Mouse (Mus musculus): Measurements from ENCODE around the gene Ankle2. TPM values are rescaled to one million over a fixed set of nuclear protein-coding genes. Genes with fewer than 3 reads are reported as not detected.

The Ankle2 gene
- total RNA-seq (2021): 10 to 100 TPM; 25.8 to 29.3 TPM

DNA sequence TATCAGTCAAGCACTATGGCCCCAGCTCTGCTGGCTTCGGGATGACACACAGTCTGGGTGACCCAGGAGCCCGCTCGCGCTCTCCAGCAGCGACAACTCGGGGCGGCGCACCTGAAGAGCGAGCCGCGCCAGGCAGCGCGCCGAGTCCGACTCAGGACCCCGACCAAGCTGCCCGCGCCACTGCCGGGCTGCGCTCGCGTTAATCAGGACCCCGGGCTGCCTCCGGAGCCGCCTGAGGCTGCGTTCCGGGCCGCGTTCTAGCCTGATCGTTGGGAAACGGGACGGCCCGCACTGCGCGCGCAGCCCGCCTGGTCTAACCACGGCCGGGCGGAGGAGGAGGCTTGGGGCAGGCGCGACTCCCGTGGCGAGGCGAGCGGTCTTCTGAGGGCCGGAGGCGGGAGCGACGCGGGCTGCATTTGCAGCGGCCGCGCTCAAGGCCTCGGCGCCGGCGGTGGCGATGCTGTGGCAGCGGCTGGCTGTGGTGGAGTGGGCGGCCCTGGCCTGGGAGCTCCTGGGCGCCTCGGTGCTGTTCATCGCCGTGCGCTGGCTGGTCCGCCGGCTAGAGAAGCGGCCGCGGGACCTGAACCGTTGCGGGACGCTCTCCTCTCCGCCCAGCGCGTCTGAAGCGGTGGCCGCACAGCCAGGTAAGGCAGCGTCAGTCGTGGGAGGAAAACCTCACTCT is at the start of gene Ankle2:
Gene Ankle2, plus strand, starts transcription at position 225 of the 682 bp plus-strand sequence.
- DNase-seq (ENCODE audit: low spot score): peak; percentile 81
- intact Hi-C loops (cut with DNase I): no loop called here

DNA sequence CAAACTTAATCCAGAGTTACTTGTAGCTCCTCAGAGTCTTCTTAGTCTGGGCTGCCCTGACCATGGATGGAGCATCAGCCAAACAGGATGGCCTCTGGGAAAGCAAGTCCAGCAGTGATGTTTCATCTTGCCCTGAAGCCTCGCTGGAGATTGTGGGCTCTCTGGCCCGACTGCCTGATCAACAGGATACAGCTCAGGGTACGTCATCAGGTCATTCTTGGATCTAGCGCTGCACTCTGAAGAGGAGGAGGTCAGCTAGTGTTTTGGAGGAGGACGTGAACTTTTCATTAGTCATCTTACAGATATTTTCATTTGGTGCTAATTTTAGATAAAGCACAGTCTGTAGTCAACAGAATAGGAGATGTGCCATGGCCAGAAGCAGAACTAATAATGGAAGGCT is 49.1 kb upstream of the Ankle2 start:
- intact Hi-C loops (cut with DNase I): no loop called here
- peak; percentile 4 for DNase-seq (ENCODE audit: low spot score)

DNA sequence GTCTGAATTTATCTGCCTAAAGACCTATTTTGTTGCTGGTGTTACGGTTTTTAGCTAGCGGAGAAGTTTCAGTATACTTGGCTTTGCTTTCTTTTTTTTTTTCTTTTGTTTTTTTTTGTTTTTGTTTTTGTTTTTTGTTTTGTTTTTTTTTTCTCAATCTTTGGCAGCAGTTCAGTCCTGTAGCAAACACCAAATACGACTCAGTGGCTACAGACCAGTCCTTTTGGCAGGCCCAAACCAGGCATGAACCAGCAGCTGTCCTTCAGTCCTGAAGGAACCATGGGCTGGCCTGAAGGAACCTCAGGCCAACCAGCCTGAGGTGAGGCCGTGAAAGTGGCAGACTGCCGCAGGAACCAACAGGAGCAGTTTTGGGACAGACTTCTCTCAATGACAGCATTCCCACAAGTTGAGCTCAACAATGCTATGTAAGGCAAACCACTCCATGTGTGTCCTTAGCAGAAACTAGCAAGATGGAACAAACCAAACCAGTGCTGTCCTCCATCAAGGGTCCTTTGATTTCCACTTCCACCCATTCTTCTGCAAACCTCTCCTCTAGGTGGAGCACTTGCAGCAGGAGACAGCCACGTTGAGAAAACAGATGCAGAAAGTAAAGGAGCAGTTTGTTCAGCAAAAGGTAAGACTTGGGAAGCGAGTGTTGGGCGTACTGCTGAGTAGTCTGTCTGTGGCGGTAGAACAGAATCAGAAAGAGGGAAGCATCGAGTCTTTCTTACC is 27.5 kb upstream of the Ankle2 start:
- DNase-seq (ENCODE audit: low spot score): no peak
- intact Hi-C loops (cut with DNase I): no loop called here

DNA sequence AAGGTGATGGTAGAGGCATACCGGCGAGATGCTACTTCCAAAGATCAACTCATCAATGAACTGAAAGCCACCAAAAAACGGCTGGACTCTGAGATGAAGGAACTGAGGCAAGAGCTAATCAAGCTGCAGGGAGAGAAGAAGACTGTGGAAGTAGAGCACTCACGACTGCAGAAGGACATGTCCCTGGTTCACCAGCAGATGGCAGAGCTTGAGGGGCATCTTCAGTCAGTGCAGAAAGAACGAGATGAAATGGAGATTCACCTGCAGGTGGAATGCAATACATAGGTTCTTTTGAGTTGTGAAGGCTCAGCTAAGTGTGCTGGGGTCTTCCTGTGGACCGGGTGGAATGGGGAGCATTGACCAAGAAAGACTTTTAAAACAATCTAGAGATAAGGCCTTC is 26.0 kb upstream of the Ankle2 start:
- intact Hi-C loops (cut with DNase I): no loop called here
- DNase-seq (ENCODE audit: low spot score): no peak

DNA sequence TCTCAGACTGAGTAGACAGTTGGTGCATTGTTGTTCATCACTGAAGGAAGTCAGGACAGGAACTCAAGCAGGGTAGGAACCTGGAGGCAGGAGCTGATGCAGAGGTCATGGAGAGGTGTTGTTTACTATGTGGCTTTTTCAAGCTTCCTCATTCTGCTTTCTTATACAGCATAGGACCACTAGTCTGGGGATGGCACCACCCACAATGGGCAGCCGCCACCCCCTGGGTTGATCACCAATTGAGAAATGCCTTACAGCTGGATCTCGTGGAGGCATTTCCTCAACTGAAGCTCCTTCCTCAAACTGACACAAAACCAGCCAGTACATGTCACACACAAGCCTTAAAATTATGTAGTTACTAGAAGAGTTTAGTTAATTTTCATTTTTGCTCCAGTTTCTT is 19.5 kb upstream of the Ankle2 start:
- no peak for DNase-seq (ENCODE audit: low spot score)
- intact Hi-C loops (cut with DNase I): no loop called here

DNA sequence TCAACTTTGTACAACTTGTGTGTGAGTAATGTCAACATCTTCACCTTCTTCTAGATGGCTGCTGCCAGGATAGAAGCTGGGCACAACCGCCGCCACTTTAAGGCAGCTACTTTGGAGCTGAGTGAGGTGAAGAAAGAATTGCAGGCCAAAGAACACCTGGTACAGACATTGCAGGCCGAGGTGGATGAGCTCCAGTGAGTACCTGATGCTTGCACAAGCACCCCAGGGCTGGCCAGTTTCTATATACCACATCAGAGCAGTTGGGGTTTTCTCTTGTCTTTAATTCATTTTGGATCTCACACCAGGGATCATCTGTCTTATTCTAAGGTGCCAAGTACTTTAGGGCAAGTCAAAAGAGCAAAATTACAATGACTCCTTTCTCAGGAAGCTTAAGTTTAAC is 14.0 kb upstream of the Ankle2 start:
- intact Hi-C loops (cut with DNase I): no loop called here
- no peak for DNase-seq (ENCODE audit: low spot score)

DNA sequence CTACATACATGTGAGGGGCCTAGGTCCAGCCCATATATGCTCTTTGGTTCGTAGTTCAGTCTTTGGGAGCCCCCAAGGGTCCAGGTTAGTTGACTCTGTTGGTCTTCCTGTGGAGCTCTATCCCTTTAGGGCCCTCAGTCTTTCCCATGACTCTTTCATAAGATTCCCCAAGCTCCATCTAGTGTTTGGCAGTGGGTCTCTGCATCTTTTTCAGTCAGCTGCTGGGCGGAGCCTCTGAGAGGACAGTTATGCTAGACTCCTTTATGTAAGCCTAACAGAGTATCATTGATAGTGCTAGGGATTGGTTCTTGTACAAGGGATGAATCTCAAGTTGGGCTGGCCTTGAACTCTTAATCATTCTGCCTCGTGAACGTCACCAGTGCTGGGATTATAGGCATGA is 10.5 kb upstream of the Ankle2 start:
- no peak for DNase-seq (ENCODE audit: low spot score)
- intact Hi-C loops (cut with DNase I): no loop called here

DNA sequence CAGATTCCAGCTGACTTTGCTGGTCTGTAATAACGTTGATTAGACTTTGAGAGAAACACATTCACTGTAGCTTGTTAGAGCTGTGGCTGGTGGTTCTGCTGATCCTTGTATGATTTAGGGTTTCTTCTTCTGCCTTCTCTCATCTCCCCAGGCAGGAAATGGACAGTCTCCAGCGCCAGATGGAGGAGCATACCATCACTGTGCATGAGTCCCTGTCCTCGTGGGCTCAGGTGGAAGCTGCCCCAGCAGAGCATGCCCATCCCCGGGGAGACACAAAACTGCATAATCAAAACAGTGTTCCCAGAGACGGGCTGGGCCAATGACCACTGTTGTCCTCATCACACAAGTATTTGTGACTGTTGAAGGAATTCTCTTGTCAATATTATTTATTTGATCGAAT is 8.0 kb upstream of the Ankle2 start:
- no peak for DNase-seq (ENCODE audit: low spot score)
- intact Hi-C loops (cut with DNase I): no loop called here

DNA sequence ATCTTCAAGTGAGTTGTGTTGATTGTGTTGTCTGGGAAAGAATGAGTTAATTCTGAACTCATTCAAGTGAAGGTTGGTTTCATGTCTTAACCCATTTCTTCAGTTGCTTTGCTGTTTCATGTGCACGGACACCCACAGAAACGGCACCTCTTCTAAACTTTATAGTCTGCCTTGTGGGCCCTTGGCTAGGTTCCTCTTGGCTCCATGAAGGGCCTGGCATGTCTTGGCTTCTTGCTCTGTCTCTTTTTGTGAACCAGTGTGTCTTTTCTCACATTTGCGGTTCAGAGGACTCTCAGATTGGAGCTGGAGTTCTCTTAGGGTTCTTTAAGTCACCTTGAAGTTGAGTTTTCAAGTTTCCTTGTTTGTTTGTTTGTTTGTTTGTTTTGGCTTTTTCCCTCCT is 5.7 kb upstream of the Ankle2 start:
- intact Hi-C loops (cut with DNase I): no loop called here
- no peak for DNase-seq (ENCODE audit: low spot score)

DNA sequence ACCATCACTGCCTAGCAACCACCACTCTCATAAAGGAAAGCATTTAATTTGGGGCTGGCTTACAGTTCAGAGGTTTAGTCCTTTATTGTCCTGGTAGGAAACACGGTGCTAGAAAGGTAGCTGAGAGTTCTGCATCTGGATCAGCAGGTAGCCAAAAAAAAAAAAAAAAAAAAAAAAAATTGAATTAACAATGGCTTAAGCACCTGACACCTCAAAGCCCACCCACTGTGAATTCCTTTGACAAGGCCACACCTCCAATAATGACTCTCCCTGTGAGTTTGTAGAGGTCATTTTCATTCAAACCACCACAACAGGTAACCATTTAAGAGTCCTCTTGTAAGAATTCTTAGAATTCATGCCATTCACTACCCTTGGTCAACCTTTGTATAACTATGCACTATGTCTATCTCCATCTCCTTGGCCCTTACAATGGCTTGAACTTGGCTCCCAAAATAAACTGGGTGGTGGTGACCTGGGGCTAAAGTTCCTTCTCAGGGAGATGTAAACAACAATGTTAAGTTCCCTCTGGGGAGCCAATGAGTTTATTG is 3.4 kb upstream of the Ankle2 start:
- DNase-seq (ENCODE audit: low spot score): no peak
- intact Hi-C loops (cut with DNase I): no loop called here

DNA sequence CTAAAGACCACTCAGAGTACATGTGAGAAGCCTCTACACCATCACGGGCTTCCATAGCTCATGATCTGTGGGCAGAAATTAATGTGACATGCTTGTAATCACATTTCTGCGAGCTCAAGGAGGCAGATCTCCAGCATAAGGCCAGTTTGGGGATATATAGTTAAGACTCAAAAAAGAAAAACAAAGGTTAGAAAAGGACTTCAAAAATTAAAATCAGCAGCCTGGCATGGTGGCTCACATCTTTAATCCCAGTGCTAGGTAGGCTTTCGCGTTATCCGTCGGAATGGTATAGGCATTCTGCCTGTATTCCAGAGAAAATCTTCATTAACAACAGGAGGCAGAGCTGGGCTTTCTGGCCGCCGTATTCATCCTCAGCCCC is 414 bp upstream of the Ankle2 start:
- intact Hi-C loops (cut with DNase I): no loop called here

DNA sequence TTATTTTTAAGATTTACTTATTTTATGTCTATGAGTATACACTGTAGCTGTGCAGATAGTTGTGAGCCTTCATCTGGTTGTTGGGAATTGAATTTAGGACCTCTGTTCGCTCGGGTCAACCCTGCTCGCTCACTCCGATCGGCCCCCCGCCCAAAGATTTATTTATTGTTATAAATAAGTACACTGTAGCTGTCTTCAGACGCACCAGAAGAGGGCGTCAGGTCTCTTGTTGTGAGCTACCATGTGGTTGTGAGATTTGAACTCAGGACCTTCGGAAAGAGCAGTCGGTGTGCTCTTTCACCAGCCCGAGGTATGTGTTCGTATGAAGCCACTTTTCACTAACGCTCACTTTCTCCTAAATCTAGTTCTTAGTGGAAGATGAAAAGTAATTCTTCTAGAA is 834 bp downstream of the Ankle2 start:
- intact Hi-C loops (cut with DNase I): no loop called here

More for the DNA sequence above, 414 bp upstream of the Ankle2 start:
- no peak for DNase-seq (ENCODE audit: low spot score)

DNA sequence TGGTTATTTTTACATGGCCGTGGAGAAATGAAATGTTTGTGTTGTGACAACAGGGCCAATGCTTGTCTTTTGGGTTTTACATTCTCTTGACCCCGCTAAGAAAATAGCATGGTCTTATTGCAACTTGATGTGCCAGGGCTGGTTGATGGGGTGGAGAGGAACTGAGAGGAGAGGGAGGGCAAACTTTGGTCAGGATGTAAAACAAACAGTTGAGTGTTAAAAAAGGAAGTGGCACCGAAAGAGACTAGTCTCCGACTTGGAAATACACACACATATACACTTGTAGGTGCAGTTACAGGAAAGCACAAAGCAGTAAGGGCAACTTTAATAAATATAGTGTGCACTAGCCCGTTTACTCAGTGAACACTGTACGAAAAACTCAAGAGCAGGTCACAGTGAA is 1.5 kb downstream of the Ankle2 start:
- no peak for DNase-seq (ENCODE audit: low spot score)

More for the DNA sequence above, 834 bp downstream of the Ankle2 start:
- DNase-seq (ENCODE audit: low spot score): no peak

DNA sequence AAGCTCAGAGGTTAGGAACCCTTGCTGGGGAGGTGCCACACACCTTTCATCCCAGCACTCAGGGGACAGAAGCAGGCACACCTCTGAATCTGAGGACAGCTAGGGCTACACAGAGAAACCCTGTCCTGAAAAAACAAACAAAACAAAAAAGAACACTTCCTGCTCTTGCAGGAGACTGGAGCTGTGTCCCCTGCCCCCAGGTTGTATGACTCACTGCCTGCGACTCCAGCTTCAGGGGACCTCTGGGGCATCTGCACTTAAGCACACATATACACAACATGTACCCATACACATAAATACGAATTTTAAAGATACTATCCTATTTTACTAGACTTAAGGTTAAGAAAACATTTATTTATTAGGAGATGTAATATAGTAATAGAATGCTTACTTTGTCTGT is 13.3 kb downstream of the Ankle2 start:
- no peak for DNase-seq (ENCODE audit: low spot score)
- intact Hi-C loops (cut with DNase I): no loop called here

More for the DNA sequence above, 1.5 kb downstream of the Ankle2 start:
- intact Hi-C loops (cut with DNase I): no loop called here

DNA sequence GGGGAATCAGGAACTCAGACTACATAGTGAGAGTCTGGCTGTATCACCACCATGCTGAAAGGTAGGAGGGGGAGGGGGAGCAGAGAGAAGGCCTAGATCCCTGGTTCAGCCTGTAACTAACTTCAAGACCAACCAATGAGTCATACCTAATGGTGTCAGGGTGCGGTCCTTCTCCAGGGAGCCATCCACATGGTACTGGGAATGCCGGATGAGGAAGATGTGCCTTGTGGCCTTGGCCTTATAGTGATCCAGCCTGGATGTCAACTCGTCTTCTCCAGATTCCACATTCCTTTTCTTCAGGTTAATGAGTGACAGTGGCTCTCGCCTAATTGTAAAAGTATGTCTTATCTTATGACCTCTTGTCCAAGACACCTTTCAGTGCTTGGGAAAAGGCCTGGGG is 36.1 kb downstream of the Ankle2 start:
- no peak for DNase-seq (ENCODE audit: low spot score)
- intact Hi-C loops (cut with DNase I): loop anchor here (5.0 kb wide), 1 partner anchor 90 kb away; the partner anchor contains the start of gene Golga3

DNA sequence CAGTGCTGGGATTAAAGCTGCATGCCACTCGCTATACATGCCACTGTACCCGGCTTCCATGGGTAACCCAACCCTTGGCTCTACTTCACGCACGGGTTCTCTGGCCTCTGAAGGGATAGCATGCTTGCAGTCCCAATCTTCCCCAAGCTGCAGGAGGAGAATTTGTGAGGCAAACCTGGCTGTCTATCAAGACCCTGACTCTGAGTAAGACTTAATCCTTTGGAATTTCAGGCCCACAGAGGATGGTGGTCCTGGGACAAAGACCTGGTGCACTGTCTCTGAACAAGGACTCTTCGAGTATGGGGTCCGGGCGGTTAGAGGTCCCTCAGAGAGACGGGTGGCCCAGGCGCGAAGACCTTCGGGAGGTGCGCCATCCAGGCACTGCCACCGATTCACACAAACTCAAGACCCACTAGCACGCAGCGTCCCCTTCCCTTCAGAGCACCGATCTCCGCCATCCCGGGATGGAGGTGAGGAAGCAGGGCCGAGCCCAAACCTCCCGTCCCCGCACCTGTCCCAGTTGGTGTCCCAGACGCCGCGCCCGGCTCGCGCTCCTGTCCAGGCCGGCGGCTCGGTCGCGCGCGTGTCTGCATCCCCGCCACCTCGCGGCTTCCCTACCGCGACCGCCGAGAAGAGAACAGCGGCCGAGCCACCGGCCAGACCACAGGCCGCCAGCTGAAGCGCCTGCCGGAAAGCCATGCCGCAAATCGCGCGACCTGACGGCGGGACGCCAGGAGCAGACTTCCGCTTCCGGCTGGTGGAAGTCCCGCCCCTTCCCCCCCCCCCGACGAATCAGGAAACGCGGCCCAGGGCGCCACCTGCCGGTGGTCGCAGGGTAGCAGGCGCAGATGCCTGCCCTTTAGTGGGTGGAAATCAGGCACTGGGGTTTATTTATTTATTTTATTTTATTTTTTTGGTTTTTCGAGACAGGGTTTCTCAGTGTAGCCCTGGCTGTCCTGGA is 38.6 kb downstream of the Ankle2 start, which contains the start of gene Pgam5:
Gene Pgam5, minus strand, starts transcription at position 773 of the 961 bp plus-strand sequence.
- peak; percentile 70 for DNase-seq (ENCODE audit: low spot score)
- intact Hi-C loops (cut with DNase I): loop anchor here (5.0 kb wide), 1 partner anchor 92 kb away; the partner anchor contains the start of gene Golga3

DNA sequence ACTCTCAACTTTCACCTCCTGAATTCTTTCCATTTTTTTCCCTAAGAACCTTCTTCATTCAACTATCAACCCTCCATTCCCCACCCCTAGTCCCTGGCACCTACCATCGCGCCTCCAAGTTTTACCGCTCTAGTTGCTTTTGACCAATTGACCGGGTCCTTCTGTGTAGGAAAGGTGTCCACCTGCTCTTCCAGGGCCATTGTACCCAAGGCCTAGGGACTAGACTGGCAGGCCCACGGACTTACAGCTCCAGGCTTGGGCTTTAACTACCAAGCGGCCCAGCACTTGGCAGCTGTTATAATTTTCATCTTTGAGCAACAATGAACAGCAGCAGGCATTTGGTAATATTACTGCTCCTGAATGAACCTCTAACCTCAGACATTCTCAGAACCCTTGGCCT is 39.4 kb downstream of the Ankle2 start:
- intact Hi-C loops (cut with DNase I): no loop called here
- no peak for DNase-seq (ENCODE audit: low spot score)

DNA sequence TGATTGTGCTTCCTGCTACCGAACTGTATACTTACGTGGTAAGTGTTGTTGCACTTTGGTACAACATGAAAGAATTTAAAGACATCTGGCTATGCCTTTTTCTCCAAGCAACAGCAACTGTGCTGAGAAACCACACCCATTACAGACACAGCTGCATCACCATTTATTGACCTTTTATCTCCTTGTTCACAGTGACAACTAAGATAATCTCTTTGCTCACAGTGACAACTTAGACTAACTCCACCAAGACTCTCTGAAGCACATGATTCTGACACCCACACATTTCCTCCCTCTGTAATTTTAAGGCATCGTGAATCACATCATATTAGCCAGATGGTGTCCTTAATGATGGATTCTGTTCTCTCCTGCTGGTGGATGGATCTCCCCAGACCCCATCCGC is 43.3 kb downstream of the Ankle2 start:
- intact Hi-C loops (cut with DNase I): no loop called here

DNA sequence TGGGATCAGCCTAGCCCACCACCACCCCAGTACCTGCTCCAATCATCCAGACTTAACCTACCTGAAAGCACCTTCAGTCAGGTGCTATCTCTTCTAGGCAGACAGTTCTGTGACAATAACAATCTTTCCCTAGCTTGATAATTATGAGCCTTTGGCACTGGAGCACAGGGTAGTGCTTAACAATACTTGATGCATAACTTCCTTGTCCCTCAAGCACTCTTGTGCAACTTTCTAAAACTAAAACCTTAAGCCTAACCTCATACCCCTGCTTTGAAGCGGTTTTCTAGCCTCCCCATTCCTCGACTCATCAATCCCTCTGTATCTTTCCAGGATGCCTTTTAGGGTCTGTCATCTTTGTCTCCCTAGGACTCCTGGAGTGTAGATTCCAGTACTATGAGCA is 44.0 kb downstream of the Ankle2 start:
- no peak for DNase-seq (ENCODE audit: low spot score)

More for the DNA sequence above, 43.3 kb downstream of the Ankle2 start:
- DNase-seq (ENCODE audit: low spot score): no peak

DNA sequence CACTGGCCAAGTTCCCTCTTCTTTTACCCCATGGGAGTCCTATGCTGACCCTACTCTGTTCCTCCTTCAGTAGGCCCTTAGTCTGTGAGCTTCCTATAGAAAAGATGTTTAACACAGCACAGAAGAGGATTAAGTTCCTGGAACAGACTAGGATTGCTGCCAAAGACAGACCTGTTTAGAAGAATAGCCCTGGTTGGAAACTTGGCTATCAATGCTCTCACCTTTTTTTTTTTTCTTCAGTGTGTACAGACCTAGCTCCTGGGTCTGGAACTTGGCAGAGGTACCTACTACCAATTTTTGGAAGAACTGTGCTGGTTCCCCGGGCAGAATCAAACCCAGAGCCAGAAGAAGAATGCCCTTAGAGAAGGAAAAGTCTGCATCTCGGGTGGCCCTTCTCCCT is 45.6 kb downstream of the Ankle2 start:
- DNase-seq (ENCODE audit: low spot score): no peak
- intact Hi-C loops (cut with DNase I): no loop called here

More for the DNA sequence above, 44.0 kb downstream of the Ankle2 start:
- intact Hi-C loops (cut with DNase I): no loop called here
